Mouse (Mus musculus) spleen, adult 2 months (tissue): ENCODE data around the gene Dnaic2.

Experiments
- CTCF ChIP-seq: fragments of 200-500 bp; IDR thresholded peaks from 2 replicates; pipeline ENCODE4 v1.5.1; 2011; ENCODE audit warnings: mild to moderate bottlenecking, inconsistent platforms; ENCODE audit not compliant: insufficient read depth, insufficient read length, insufficient replicate concordance; ENCODE audit errors: extremely low read depth
- POLR2A ChIP-seq: fragments of 200-500 bp; IDR thresholded peaks from 2 replicates; pipeline ENCODE4 v1.6.1; 2011; ENCODE audit warnings: low read depth, low read length, inconsistent platforms

- TF ChIP-seq POLR2A (no peak), CTCF (no peak)
Measured at GRCm38 (mm10) chr11:114780076-114780475, 52.9 kb downstream of the Dnaic2 start.
